Mouse (Mus musculus) heart, embryonic 16.5 days (tissue): ENCODE measurements around the gene Pah. TPM values are rescaled to one million over a fixed set of nuclear protein-coding genes. Genes with fewer than 3 reads are reported as not detected.

Source experiments
- ATAC-seq: fragments of 200-750 bp; cut with Nextera tagmentation; replicated peaks from 2 replicates; pipeline ENCODE4 v1.8.0; 2017; ENCODE audit warnings: moderate number of reproducible peaks; ENCODE audit not compliant: insufficient read depth, low FRiP score; ENCODE audit errors: extremely low read depth
- H3K27ac ChIP-seq: fragments of 300-500 bp; sonication (generic); 2 replicates; pipeline ENCODE4 v1.5.1; 2014; ENCODE audit warnings: mild to moderate bottlenecking, low read length, control low read depth, moderate library complexity
- H3K27me3 ChIP-seq: fragments of 300-500 bp; sonication (generic); 2 replicates; pipeline ENCODE4 v1.6.1; 2014; ENCODE audit warnings: low read length, mixed read lengths; ENCODE audit not compliant: control insufficient read depth, insufficient read depth
- H3K36me3 ChIP-seq: fragments of 300-500 bp; sonication (generic); 2 replicates; pipeline ENCODE4 v1.6.1; 2014; ENCODE audit not compliant: control insufficient read depth, insufficient read depth
- H3K4me1 ChIP-seq: fragments of 300-500 bp; sonication (generic); 2 replicates; pipeline ENCODE4 v1.6.1; 2014; ENCODE audit warnings: low read length, mixed read lengths; ENCODE audit not compliant: control insufficient read depth, insufficient read depth
- H3K4me2 ChIP-seq: fragments of 300-500 bp; sonication (generic); 2 replicates; pipeline ENCODE4 v1.6.1; 2014; ENCODE audit warnings: low read depth, mild to moderate bottlenecking, control low read depth, low read length
- H3K4me3 ChIP-seq: fragments of 300-500 bp; sonication (generic); 2 replicates; pipeline ENCODE4 v1.5.1; 2014; ENCODE audit warnings: mild to moderate bottlenecking, control low read depth, low read length
- H3K9ac ChIP-seq: fragments of 300-500 bp; sonication (generic); 2 replicates; pipeline ENCODE4 v1.6.1; 2014; ENCODE audit warnings: low read length, control low read depth
- H3K9me3 ChIP-seq: fragments of 300-500 bp; sonication (generic); replicated peaks from 2 replicates; pipeline ENCODE4 v1.6.1; 2016; ENCODE audit warnings: low read length; ENCODE audit not compliant: control insufficient read depth
- WGBS: fragments of 180-500 bp; shearing (Covaris S2); extraction: QIAGEN DNeasy Blood & Tissue Kit; methylation state at CpG from one replicate; pipeline ENCODE4 v1.1.7; 2014; 5-methylcytosine and 5-hydroxymethylcytosine counted together
- polyA plus RNA-seq: library from polyadenylated mRNA; unstranded; fragments of >200 nt; fragmentation: Nextera tagmentation; extraction: Ambion mirVana; gene quantifications from 2 replicates; pipeline ENCODE4 v1.2.1, GENCODE M21; 2015

Pah gene
- 0.32 TPM in 1 of 2 replicates, not detected in the other for polyA plus RNA-seq

DNA sequence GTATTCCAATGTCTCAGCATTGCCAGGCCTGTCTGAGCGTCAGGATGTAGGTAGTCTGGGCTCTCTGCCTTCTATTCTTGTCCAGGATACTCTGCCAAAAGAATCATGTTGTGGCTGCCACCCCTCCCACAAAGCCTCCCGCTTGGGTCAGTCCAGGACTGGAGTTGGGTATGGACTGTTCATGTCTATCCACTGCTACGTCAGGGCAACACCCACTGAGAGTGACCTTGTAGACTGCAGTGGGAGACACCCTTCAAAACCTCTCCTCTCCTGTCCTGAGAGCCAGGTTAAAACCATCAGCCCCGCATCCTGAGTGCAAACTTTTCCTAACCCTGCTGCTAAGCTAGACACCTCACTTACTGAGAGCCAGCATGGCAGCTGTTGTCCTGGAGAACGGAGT, at the start of gene Pah:
TSS of gene Pah (plus strand) at position 150 of the 400 bp plus-strand sequence.
- H3K9ac ChIP-seq: no peak within 1 kb of the TSS
- no peaks in the 10 kb centered on the region for H3K9me3 ChIP-seq
- WGBS: 73% methylated on average over 5 of the region's 5 CpGs
- H3K4me3 ChIP-seq: no peak within 1 kb of the TSS
- H3K36me3 ChIP-seq: no peaks in the 10 kb centered on the region
- ATAC-seq: no peak; the same call in 1 of the 2 replicates
- no peaks in the 10 kb centered on the region for H3K4me1 ChIP-seq
- no peak within 1 kb of the TSS for H3K4me2 ChIP-seq
- no peak within 1 kb of the TSS for H3K27ac ChIP-seq
- H3K27me3 ChIP-seq: no peaks in the 10 kb centered on the region

DNA sequence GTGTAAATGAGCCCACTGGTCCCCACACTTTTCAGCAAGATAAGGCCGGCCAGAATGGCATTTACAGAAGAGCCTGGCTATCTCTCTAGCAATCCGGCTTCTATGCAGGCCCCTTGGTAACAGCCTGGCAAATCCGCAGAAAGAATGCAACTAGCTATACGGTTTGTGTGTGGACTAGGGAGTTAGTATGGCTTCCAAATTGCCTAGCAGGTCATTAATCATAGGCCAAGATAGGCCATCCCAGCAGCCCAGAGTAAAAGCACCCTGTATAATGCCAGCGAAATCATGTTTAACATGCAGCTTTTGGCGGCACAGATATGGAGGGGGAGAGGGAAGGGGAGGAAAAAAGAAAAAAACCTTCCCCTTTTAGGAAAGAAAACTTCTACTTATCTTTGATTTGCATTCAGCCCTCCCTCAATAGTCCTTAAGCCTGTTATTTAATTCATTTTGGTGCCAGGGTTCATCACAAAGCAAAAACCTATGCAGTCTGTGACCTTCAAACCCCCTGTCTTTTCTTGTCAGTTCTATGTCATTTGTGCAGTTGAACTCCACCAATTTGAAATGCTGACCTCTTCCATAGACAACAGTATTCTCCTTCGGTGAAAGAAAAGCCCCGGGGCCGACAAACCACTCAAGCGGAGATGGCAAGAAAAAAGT, 48.0 kb upstream of the Pah start:
- WGBS: 69% methylated on average over 10 of the region's 10 CpGs
- no peak overlapping the region for H3K4me3 ChIP-seq

DNA sequence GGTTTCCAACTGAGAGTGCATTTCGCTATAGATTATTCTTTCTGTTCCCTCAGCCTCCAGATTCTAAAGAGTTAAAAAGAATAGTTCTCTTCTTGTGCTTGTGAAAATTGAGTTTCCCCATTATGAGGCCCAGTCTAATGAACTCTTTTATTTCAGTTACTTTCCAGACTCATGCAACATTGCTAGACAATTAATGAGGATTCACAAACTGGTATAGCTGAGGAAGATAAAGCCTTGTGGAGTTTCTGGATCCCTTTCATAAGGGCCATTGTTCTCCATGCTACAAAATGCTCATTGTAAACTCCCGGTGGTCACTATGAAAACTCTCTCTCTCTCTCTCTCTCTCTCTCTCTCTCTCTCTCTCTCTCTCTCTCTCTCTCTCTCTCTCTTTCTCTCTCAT, 46.6 kb upstream of the Pah start:
- Histone ChIP-seq H3K27ac (no peak overlapping the region), H3K4me3 (no peak overlapping the region), H3K9ac (no peak overlapping the region), H3K36me3 (no peaks in the 10 kb centered on the region), H3K4me2 (no peak overlapping the region), H3K9me3 (no peaks in the 10 kb centered on the region), H3K27me3 (no peaks in the 10 kb centered on the region), H3K4me1 (no peaks in the 10 kb centered on the region)
- WGBS: 71% methylated on average over 2 of the region's 2 CpGs
- no peak for ATAC-seq

More for the DNA sequence above, 48.0 kb upstream of the Pah start:
- no peak overlapping the region for H3K27ac ChIP-seq
- H3K4me1 ChIP-seq: no peaks in the 10 kb centered on the region
- no peaks in the 10 kb centered on the region for H3K36me3 ChIP-seq
- no peak overlapping the region for H3K4me2 ChIP-seq
- no peak for ATAC-seq
- H3K9me3 ChIP-seq: no peaks in the 10 kb centered on the region
- H3K27me3 ChIP-seq: no peaks in the 10 kb centered on the region
- no peak overlapping the region for H3K9ac ChIP-seq

DNA sequence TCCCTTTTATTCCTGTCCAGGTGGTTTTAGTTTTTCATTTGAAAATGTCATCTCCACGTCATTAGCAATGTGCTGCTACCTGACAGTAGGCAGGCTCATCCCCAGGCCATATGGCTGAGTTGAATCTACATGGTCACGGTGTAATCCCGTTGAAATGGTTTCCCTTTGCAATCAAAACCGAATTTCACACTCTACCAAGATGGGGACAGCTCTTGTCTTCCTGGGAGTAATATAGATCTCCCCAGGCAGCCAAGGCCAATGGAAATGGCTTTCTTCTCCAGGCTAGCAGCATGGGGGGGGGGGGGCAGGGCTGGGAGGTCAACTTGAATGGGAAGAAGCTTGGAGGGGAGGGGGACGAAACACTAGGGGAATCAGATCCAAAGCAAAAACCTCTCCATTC, 43.7 kb upstream of the Pah start:
- Histone ChIP-seq H3K4me3 (no peak overlapping the region), H3K4me1 (no peaks in the 10 kb centered on the region), H3K4me2 (no peak overlapping the region), H3K9me3 (no peaks in the 10 kb centered on the region), H3K27me3 (peaks cover 9% of the 10 kb centered on the region; the same call in 1 of the 2 replicates), H3K27ac (no peak overlapping the region), H3K36me3 (no peaks in the 10 kb centered on the region), H3K9ac (no peak overlapping the region)
- WGBS: 47% methylated on average over 5 of the region's 5 CpGs
- no peak for ATAC-seq

DNA sequence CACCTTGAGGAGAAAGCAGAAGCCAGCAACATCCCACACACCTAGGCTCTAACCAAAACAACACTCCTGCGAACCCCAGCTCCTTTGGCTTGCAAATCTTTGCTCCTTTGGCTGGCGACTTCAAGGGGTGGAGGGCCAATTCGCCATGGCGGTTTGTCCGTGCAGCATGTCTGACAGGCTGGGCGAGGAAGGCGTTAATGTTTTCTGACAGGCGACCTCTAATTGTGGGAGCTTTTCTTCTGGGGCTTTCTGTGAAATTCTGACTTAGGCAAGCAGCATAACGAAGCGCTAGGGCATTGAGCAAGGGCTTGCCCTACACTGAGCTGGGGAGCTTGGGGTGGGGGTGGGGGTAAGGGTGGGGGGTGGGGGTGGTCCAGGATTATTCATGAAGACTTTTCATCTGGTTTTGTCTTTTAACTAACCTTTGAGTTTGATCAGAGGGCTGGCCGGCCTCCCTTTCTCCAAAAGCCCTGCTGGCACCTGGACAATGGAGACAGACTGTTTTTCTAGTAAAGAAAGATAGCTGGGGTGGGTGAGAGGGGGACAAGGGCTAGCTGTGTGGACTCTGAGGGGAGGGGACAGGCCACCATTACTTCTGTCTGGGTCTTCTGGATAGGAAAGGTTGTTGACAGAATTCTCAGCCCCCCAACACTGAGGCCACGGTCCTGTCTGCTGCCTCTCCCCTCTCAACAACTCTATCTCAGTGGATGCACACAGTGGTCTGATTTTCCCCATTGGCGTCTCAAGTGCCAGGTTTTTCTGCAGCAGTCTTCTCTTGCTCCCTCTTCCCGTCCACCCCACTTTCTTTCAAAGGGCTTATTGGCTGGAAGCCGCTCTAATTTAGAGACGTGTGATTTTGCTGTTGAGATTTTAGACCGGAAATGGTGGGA, 36.5 kb upstream of the Pah start:
- Histone ChIP-seq H3K9me3 (no peaks in the 10 kb centered on the region), H3K27me3 (peaks cover 68% of the 10 kb centered on the region), H3K27ac (no peak overlapping the region), H3K4me1 (peaks cover 7% of the 10 kb centered on the region), H3K36me3 (no peaks in the 10 kb centered on the region), H3K4me2 (no peak overlapping the region), H3K4me3 (no peak overlapping the region), H3K9ac (no peak overlapping the region)
- ATAC-seq: no peak
- WGBS: 3% methylated on average over 17 of the region's 17 CpGs

DNA sequence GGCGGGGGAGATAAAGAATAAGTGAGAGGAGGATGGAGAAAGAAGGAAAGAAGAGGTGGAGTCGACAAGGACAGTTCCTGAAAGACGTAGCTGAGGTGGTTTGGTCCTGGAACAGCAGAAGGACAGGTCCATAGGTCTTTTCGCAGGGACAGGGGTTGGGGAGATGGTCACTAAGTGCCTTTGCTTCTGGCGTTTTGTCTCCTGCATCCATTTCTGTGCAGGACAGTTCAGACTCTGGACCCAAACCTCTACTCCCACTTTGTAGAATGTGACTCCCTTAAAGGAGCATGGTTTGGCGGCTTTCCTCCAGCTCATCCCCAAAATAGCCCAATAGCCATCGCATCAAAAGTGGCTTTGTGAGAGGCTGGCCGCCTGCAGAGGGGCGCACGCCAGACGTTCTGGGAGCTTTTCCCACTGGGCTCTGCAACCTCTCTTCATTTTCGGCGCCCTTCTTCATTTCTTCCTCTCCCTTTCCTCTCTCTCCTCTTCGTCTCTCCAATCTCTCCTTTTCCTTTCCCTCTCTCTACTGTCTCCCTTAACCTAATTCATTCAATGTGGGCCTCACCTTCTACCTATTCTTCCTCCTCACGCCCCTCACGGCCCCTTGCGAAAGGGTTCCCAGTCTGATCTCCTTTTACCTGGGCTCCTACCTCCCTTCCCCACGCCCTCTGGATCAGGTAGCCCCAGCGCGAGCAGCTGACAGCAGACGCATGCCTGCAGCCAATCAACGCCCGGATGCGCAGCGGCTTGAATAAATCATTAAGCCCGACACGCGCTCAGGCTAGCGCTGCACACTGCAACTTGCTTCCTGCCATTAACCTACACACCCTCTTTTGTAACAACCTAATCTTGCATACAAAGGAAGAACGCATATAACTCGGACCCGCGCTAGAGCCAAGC, 35.6 kb upstream of the Pah start:
- H3K27me3 ChIP-seq: peaks cover 76% of the 10 kb centered on the region
- WGBS: 2% methylated on average over 33 of the region's 33 CpGs
- H3K9me3 ChIP-seq: no peaks in the 10 kb centered on the region
- H3K4me1 ChIP-seq: peaks cover 7% of the 10 kb centered on the region
- H3K36me3 ChIP-seq: no peaks in the 10 kb centered on the region
- H3K9ac ChIP-seq: no peak overlapping the region
- H3K4me3 ChIP-seq: peak overlapping the region; percentile 19
- ATAC-seq: no peak
- peak overlapping the region; percentile 44 for H3K4me2 ChIP-seq
- no peak overlapping the region for H3K27ac ChIP-seq

DNA sequence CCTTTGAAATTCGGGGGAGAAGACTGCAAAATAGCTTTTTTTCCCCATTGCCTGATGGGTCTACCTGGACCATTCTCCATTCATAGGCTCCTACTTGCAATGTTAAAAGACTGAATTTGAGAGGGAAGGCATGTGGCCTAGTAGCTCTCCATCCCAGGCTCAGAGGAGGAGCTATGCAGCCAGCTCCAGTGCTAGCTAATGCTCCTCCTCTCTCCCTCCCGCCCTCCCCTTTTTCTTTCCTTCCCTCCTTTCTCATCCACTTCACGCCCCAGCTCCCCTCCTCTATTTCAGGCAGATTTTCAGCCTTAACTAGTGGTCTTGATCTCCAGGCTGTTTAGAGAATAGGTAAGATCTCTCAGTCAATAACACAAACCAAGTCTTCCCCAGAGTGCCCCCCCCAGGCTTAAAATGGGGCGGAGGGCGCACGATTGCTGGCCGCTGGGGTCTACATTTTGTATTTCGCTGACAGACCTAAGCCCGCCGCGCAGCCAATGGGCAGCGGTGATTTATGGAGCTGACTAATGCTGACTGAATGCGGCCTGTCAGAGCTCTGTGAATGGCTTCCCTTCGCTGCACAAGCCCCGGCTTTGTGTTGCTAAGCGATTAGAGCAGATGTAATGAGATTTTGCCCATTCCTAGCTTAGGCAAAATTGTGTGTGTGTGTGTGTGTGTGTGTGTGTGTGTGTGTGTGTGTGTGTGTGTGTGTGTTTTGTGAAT, 33.0 kb upstream of the Pah start:
- 2% methylated on average over 16 of the region's 16 CpGs for WGBS
- Histone ChIP-seq H3K27ac (no peak overlapping the region), H3K4me2 (no peak overlapping the region), H3K9ac (no peak overlapping the region), H3K9me3 (no peaks in the 10 kb centered on the region), H3K27me3 (peaks cover 92% of the 10 kb centered on the region), H3K4me1 (peaks cover 7% of the 10 kb centered on the region), H3K4me3 (0 out of 2 replicates have a peak overlapping the region, but pooled peaks have one; percentile 4), H3K36me3 (no peaks in the 10 kb centered on the region)
- ATAC-seq: no peak

DNA sequence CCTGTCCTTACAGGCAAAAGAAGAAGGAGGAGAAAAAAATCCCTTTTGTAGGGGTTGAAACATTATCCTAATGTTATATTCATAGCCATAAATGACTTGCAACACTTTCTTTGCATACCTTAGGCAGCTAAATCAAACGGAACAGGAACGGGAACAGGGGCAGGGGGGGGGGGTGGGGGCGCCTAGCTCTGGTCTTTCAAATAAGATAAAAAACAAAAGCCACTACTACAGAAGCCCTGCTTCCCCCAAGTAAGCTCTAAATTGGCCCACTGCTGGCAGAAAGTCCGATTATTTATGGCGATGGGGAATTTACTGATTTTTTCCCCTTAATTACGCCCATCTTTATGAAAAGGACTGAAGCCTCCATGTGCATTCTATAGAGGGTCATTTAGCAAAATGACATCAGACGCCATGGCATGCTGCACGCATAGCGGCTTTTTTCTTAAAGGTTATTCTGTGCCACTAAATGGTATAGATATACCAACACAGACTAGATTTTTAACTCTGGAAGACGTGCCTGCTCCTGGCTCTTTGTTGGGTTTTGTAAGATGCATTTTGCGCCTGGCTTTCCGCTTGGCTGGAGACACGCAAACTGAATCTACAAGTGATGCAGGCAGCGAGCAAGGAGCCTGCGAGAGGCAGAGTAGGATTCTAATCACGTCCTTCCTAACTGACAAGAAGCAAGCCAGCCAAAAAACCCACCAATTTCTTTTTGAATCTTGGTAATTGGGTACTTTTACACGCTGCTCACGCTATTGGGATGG, 32.2 kb upstream of the Pah start:
- ATAC-seq: no peak
- Histone ChIP-seq H3K27ac (no peak overlapping the region), H3K9me3 (no peaks in the 10 kb centered on the region), H3K4me2 (no peak overlapping the region), H3K27me3 (peaks cover 97% of the 10 kb centered on the region), H3K9ac (no peak overlapping the region), H3K36me3 (no peaks in the 10 kb centered on the region), H3K4me3 (no peak overlapping the region), H3K4me1 (peaks cover 13% of the 10 kb centered on the region)
- 9% methylated on average over 18 of the region's 18 CpGs for WGBS
